Mouse (Mus musculus): ENCODE data around the gene Eif2b3. TPM values are rescaled to one million over a fixed set of nuclear protein-coding genes. Genes with fewer than 3 reads are reported as not detected.

The Eif2b3 gene
- polyA plus RNA-seq (2012; ENCODE audit: low replicate concordance): 2.5 and 4.6 TPM in 2 replicates

GRCm38 (mm10) chr4:117019206-117020134, at the start of gene Eif2b3:
TSS of gene Eif2b3 (plus strand) at chr4:117019402.

GRCm38 (mm10) chr4:116993672-116994621, 25.3 kb upstream of the Eif2b3 start, which contains the start of gene Urod:
TSS of gene Urod (minus strand) at chr4:116994413.

GRCm38 (mm10) chr4:116995131-116995797, 23.9 kb upstream of the Eif2b3 start, which contains the start of gene Hectd3:
TSS of gene Hectd3 (plus strand) at chr4:116995317.

GRCm38 (mm10) chr4:117095551-117096452, 76.6 kb downstream of the Eif2b3 start, which contains the start of gene Ptch2:
TSS of gene Ptch2 (plus strand) at chr4:117096075.

GRCm38 (mm10) chr4:117125348-117125909, 106.2 kb downstream of the Eif2b3 start, which contains the start of gene Btbd19:
TSS of gene Btbd19 (minus strand) at chr4:117125725.

GRCm38 (mm10) chr4:117126675-117127290, 107.6 kb downstream of the Eif2b3 start, which contains the start of gene Tctex1d4:
TSS of gene Tctex1d4 (plus strand) at chr4:117126794.

GRCm38 (mm10) chr4:117133817-117134600, 114.8 kb downstream of the Eif2b3 start, which contains the start of gene Plk3:
TSS of gene Plk3 (minus strand) at chr4:117133963.

Other genes with a start within 250 kb of the Eif2b3 start
- 2.2 and 10.9 TPM in 2 replicates for gene Toe1, start 211.8 kb upstream of the Eif2b3 start, polyA plus RNA-seq (2012; ENCODE audit: low replicate concordance)
- 4.1 and 4.8 TPM in 2 replicates for gene Mutyh, start 211.7 kb upstream of the Eif2b3 start, polyA plus RNA-seq (2012; ENCODE audit: low replicate concordance)
- gene Hpdl, start 197.7 kb upstream of the Eif2b3 start, polyA plus RNA-seq (2012; ENCODE audit: low replicate concordance): 1.8 and 2.8 TPM in 2 replicates
- 0.05 and 0.08 TPM in 2 replicates for gene Zswim5, start 142.0 kb upstream of the Eif2b3 start, polyA plus RNA-seq (2012; ENCODE audit: low replicate concordance)
- 14.6 and 47.6 TPM in 2 replicates for gene Urod, start 25.0 kb upstream of the Eif2b3 start, polyA plus RNA-seq (2012; ENCODE audit: low replicate concordance)
- gene Hectd3, start 24.1 kb upstream of the Eif2b3 start, polyA plus RNA-seq (2012; ENCODE audit: low replicate concordance): 13.6 and 25.4 TPM in 2 replicates
- 0.33 and 0.56 TPM in 2 replicates for gene Ptch2, start 76.7 kb downstream of the Eif2b3 start, polyA plus RNA-seq (2012; ENCODE audit: low replicate concordance)
- gene Btbd19, start 106.3 kb downstream of the Eif2b3 start, polyA plus RNA-seq (2012; ENCODE audit: low replicate concordance): 25.7 and 39.3 TPM in 2 replicates
- gene Tctex1d4, start 107.4 kb downstream of the Eif2b3 start, polyA plus RNA-seq (2012; ENCODE audit: low replicate concordance): 0.93 and 1.3 TPM in 2 replicates
- gene Plk3, start 114.6 kb downstream of the Eif2b3 start, polyA plus RNA-seq (2012; ENCODE audit: low replicate concordance): 5.7 and 12.2 TPM in 2 replicates
- 222 and 793 TPM in 2 replicates for gene Rps8, start 136.8 kb downstream of the Eif2b3 start, polyA plus RNA-seq (2012; ENCODE audit: low replicate concordance)
- 4.0 and 16.4 TPM in 2 replicates for gene Kif2c, start 163.2 kb downstream of the Eif2b3 start, polyA plus RNA-seq (2012; ENCODE audit: low replicate concordance)
- gene Tmem53, start 232.5 kb downstream of the Eif2b3 start, polyA plus RNA-seq (2012; ENCODE audit: low replicate concordance): 0.24 TPM in 1 of 2 replicates, not detected in the other
- not detected in 2 replicates for gene Armh1, start 232.7 kb downstream of the Eif2b3 start, polyA plus RNA-seq (2012; ENCODE audit: low replicate concordance)

Measured in leukemia stem cell, adult 10-12 weeks (primary cell).